Mouse (Mus musculus) heart, embryonic 11.5 days (tissue): ENCODE measurements at regions not wholly inside any gene's neighbourhood (a gene's known extent, or its start where the extent isn't known, plus 50 kb on each side); places are given as distances from the start of the nearest gene placed in this dataset.

ENCODE experiments used
- ATAC-seq: fragments of 200-750 bp; cut with Nextera tagmentation; replicated peaks from 2 replicates; pipeline ENCODE4 v1.8.0; 2017; ENCODE audit warnings: moderate library complexity; ENCODE audit not compliant: insufficient number of reproducible peaks, low FRiP score, low TSS enrichment
- H3K27ac ChIP-seq: fragments of 300-500 bp; sonication (generic); 2 replicates; pipeline ENCODE4 v1.5.1; 2014; ENCODE audit warnings: mild to moderate bottlenecking, low read depth, low read length
- H3K27me3 ChIP-seq: fragments of 300-500 bp; sonication (generic); 2 replicates; pipeline ENCODE4 v1.6.1; 2014; ENCODE audit warnings: mild to moderate bottlenecking, low read length, mixed read lengths; ENCODE audit not compliant: control insufficient read depth, insufficient read depth
- H3K36me3 ChIP-seq: fragments of 300-500 bp; sonication (generic); 2 replicates; pipeline ENCODE4 v1.6.1; 2014; ENCODE audit warnings: mild to moderate bottlenecking, low read length, moderate library complexity, mixed read lengths; ENCODE audit not compliant: control insufficient read depth, insufficient read depth
- H3K4me1 ChIP-seq: fragments of 300-500 bp; sonication (generic); 2 replicates; pipeline ENCODE4 v1.6.1; 2014; ENCODE audit warnings: low read length; ENCODE audit not compliant: control insufficient read depth, insufficient read depth
- H3K4me2 ChIP-seq: fragments of 300-500 bp; sonication (generic); 2 replicates; pipeline ENCODE4 v1.6.1; 2014; ENCODE audit warnings: mild to moderate bottlenecking, moderate library complexity
- H3K4me3 ChIP-seq: fragments of 300-500 bp; sonication (generic); 2 replicates; pipeline ENCODE4 v1.5.1; 2014; ENCODE audit warnings: low read depth, low read length
- H3K9ac ChIP-seq: fragments of 300-500 bp; sonication (generic); 2 replicates; pipeline ENCODE4 v1.6.1; 2014; ENCODE audit warnings: mild to moderate bottlenecking, low read depth, low read length, moderate library complexity
- H3K9me3 ChIP-seq: fragments of 300-500 bp; sonication (generic); replicated peaks from 2 replicates; pipeline ENCODE4 v1.6.1; 2016; ENCODE audit warnings: low read length; ENCODE audit not compliant: control insufficient read depth
- WGBS: fragments of 180-500 bp; shearing (Covaris S2); extraction: QIAGEN DNeasy Blood & Tissue Kit; methylation state at CpG from one replicate; pipeline ENCODE4 v1.1.7; 2014; ENCODE audit not compliant: insufficient replicate concordance; 5-methylcytosine and 5-hydroxymethylcytosine counted together

DNA sequence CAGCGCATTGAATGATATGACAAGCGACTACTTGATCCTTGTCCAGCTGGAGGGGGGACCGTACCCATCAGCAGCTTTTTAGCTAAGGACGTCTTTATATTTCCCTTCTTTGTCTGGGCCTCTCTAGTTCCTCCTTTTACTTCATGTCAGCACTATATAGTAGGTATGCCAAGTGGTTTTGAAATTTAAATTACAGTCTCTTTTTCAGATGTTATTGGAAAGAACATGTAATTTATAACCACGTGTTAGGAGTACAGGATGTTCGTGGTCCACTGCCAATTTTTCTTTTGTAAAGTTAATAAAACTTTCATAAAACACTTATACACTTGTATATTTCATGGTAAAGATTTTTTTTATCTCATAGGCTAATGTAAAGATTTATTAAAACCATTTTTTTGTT is 426.5 kb downstream of the Insc start:
- Histone ChIP-seq H3K9me3 (0 out of 2 replicates have a peak, but pooled peaks cover 3% of the 10 kb centered on the region), H3K9ac (no peak overlapping the region), H3K36me3 (no peaks in the 10 kb centered on the region), H3K27ac (no peak overlapping the region), H3K27me3 (peaks cover 3% of the 10 kb centered on the region; the same call in 1 of the 2 replicates), H3K4me1 (peaks cover 2% of the 10 kb centered on the region; the same call in 1 of the 2 replicates), H3K4me2 (no peak overlapping the region), H3K4me3 (no peak overlapping the region)
- no peak for ATAC-seq
- 40% methylated on average over 6 of the region's 6 CpGs for WGBS

DNA sequence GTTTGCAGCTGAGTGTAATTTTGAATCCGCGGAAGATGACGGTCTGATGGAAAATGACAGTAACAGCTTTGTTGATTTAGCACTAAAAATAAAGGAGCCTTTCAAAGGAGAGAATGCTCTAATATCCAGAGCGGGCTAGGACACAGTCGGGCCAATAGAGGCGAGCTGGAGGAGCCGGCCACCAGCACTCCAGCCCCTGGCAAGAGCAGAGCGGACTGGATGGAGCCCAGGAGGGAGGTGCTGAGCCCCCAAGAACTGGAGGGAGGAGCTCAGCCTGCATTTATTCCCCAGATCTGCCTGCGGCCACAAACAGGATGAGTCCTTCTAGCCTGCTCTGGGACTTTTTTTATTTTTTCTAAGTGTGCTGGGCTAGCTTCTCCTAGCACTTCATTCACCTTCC is 426.9 kb downstream of the Insc start:
- H3K4me2 ChIP-seq = no peak overlapping the region

DNA sequence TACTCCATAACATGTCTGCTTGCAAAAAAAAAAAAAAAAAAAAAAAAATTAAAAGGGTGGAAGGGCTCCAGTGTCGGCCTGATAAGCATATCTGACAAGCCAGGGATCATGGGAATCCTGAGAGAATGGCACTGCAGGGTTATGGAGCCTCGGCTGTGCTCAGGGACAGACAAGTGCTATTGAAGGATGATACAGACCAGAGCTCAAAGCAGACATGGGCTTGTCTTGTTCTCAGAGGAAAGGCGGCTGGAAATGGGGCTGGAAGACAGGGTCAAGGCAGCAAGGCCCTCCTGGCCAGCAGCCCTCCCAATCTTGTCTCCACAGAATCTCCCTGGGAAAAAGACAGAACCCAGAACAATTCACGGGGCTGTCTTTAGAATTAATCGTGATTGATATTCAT is 449.0 kb downstream of the Insc start:
- 22% methylated on average over 5 of the region's 5 CpGs for WGBS
- ATAC-seq = no peak
- H3K36me3 ChIP-seq = no peaks in the 10 kb centered on the region

More for the DNA sequence above, 426.9 kb downstream of the Insc start:
- WGBS = 53% methylated on average over 9 of the region's 9 CpGs
- no peak for ATAC-seq
- H3K27me3 ChIP-seq = peaks cover 3% of the 10 kb centered on the region; the same call in 1 of the 2 replicates
- no peaks in the 10 kb centered on the region for H3K36me3 ChIP-seq
- H3K4me1 ChIP-seq = peaks cover 2% of the 10 kb centered on the region; the same call in 1 of the 2 replicates
- H3K9me3 ChIP-seq = 0 out of 2 replicates have a peak, but pooled peaks cover 3% of the 10 kb centered on the region
- no peak overlapping the region for H3K4me3 ChIP-seq
- H3K9ac ChIP-seq = no peak overlapping the region
- no peak overlapping the region for H3K27ac ChIP-seq

DNA sequence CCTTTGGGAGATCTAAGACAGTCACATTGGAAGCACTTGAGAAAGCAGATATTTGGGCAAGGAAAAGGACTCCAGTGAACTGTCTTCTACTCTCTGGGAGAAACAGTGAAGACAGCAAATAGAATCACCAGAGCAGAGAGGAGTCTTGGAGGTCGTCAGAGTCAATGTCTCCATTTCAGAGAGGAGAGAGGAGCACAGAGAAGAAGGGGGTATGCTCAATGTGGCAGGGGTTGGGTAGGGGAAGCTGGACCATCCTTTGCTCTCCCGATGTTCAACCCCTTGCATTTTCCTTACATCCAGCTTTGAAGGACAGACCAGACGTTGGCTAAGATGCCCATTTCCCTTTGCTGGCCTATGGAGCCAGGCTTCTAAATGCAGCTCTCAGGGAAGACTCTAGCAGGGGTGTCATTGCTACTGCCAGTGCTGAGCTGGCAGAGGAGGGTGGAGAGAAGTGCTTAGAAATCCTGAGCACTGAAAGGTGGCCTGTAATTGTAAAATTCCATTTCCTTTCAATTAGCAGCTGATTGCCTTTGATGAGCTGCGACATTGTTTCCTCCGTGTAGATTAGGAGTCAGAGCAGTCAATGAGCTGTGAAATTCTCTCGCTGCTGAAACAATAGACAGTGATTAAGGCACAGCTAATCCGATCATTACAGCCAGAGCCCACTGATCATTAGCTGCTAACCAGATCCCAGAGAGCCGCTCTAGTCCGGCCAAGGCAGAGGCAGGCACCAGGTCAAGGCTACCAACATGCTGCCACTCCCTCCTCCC is 449.7 kb downstream of the Insc start:
- ATAC-seq = no peak
- Histone ChIP-seq H3K27ac (no peak overlapping the region), H3K4me1 (peaks cover 9% of the 10 kb centered on the region; the same call in 1 of the 2 replicates), H3K27me3 (no peaks in the 10 kb centered on the region; the same call in 1 of the 2 replicates), H3K9ac (no peak overlapping the region), H3K36me3 (no peaks in the 10 kb centered on the region), H3K4me2 (no peak overlapping the region), H3K9me3 (no peaks in the 10 kb centered on the region), H3K4me3 (no peak overlapping the region)
- 21% methylated on average over 9 of the region's 9 CpGs for WGBS

More for the DNA sequence above, 449.0 kb downstream of the Insc start:
- Histone ChIP-seq H3K9ac (no peak overlapping the region), H3K9me3 (no peaks in the 10 kb centered on the region), H3K4me1 (peaks cover 9% of the 10 kb centered on the region; the same call in 1 of the 2 replicates), H3K4me3 (no peak overlapping the region), H3K27me3 (no peaks in the 10 kb centered on the region; the same call in 1 of the 2 replicates), H3K4me2 (no peak overlapping the region), H3K27ac (no peak overlapping the region)

DNA sequence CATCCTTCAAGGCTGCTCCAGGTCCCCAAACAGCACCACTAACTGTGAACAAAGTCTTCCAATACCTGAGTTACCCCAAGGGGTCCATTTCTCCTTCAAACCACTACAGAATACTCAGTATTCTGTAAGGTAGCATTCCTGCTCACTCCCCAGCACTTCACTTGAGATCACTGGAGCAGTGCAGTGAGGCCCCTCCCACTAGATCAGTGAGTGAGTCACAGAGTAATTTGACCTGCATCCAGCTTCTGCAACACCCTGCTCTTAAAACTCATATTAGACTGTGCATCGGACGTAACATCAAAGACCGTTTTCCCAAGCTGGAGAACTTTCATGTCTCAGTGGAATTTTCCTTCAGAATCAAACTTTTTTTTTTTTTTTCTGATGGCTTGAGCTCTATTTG is 461.4 kb downstream of the Insc start:
- no peak overlapping the region for H3K4me3 ChIP-seq
- H3K27me3 ChIP-seq = no peaks in the 10 kb centered on the region
- H3K4me1 ChIP-seq = no peaks in the 10 kb centered on the region
- no peaks in the 10 kb centered on the region for H3K9me3 ChIP-seq
- H3K27ac ChIP-seq = no peak overlapping the region
- no peak overlapping the region for H3K9ac ChIP-seq
- no peak overlapping the region for H3K4me2 ChIP-seq
- H3K36me3 ChIP-seq = no peaks in the 10 kb centered on the region
- no peak for ATAC-seq
- WGBS = 59% methylated on average over 3 of the region's 3 CpGs

DNA sequence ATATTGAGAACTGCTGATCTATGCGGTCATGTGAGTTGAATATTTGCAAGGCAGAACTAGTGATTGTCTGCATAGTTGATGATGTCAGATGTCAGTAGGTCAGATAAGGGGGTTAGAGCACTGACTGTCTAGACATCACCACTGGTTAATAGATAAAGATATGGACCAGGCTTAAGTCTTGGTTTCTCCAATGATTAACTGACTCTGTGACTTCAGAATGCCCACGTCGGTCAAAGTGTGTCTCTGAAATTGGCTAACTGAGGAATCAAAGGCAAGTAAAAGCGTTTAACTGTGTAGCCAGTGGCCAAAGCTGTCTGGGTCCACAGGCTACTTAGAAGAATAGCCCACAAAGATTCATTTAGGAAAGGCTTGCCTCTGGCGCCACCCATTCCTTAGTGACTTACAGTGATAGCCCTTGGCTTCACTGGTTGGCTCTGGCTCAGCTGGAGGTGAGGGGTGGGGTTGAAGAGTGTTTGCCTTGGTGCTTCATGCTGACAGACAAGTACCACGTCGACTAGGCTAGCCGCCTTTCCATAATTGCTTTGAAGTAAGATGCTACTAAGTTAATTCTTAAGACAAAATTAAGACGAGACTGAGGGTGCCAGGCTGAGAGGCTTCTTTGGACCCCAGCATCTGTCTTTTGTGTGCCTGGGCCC is 463.1 kb downstream of the Insc start:
- 44% methylated on average over 9 of the region's 9 CpGs for WGBS

DNA sequence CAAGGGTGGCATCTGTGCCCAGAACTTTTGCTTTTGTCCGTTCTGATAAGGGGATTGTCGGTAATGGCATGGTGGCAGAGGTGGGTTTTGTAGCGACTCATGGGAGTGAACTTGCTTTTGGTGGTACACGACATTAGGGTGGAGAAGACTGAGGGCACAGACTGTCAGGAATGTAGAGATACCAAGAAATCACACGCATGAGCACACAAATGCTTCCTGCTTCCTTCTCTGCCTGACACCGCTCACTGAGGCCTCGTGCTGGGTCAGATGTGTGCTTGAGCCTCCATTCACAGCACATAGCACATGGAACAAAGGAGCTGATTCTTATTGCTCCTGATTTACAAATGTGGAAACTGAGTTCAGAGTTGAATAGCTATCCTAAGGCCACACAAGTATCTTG is 465.3 kb downstream of the Insc start:
- H3K27ac ChIP-seq = no peak overlapping the region
- H3K36me3 ChIP-seq = no peaks in the 10 kb centered on the region
- H3K4me3 ChIP-seq = no peak overlapping the region
- H3K9me3 ChIP-seq = no peaks in the 10 kb centered on the region
- no peak overlapping the region for H3K9ac ChIP-seq
- ATAC-seq = no peak
- no peaks in the 10 kb centered on the region for H3K4me1 ChIP-seq
- H3K27me3 ChIP-seq = no peaks in the 10 kb centered on the region
- no peak overlapping the region for H3K4me2 ChIP-seq
- 65% methylated on average over 7 of the region's 7 CpGs for WGBS

More for the DNA sequence above, 463.1 kb downstream of the Insc start:
- no peaks in the 10 kb centered on the region for H3K27me3 ChIP-seq
- no peak overlapping the region for H3K9ac ChIP-seq
- no peaks in the 10 kb centered on the region for H3K36me3 ChIP-seq
- no peaks in the 10 kb centered on the region for H3K4me1 ChIP-seq
- no peak overlapping the region for H3K27ac ChIP-seq
- H3K4me3 ChIP-seq = no peak overlapping the region
- ATAC-seq = no peak
- H3K4me2 ChIP-seq = no peak overlapping the region
- H3K9me3 ChIP-seq = no peaks in the 10 kb centered on the region

DNA sequence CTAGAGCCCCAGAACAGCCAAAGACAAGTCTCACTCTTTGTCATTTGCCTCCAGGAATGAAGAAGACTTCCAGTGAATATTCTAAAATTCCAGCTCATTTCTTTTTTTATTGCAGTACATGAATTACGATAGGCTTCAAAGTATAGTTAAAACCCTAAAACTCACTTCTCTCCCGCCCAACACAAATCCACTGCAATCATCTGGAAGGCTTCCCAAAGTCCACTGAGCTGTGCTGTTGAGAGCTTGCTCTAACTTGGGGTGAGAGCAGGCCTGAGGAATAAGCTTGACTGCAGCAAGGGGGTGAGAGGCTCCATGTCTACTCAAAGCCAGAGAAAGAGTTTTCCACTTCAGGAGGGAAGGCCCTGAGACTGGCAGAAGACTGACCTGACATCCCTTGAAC is 466.5 kb downstream of the Insc start:
- H3K9me3 ChIP-seq = no peaks in the 10 kb centered on the region
- H3K4me1 ChIP-seq = no peaks in the 10 kb centered on the region
- no peak overlapping the region for H3K27ac ChIP-seq
- no peak for ATAC-seq
- no peaks in the 10 kb centered on the region for H3K36me3 ChIP-seq
- WGBS = 82% methylated on average over 2 of the region's 2 CpGs
- H3K4me2 ChIP-seq = no peak overlapping the region
- H3K9ac ChIP-seq = no peak overlapping the region
- no peak overlapping the region for H3K4me3 ChIP-seq
- H3K27me3 ChIP-seq = no peaks in the 10 kb centered on the region
